Mouse (Mus musculus): ENCODE measurements around the gene Rab31. TPM values are rescaled to one million over a fixed set of nuclear protein-coding genes. Genes with fewer than 3 reads are reported as not detected.

Rab31 gene
- total and polyA plus RNA-seq, 3 experiments = 0.79 to 2.8 (median 1.2) TPM

- dilution Hi-C loops (cut with MboI; ENCODE audit: extremely low pct_ligation_motif_present, extremely low pct_unique_long_range_greater_than_20kb, low sequenced_read_pairs) = no loop called here
- Histone ChIP-seq H3K9ac (ENCODE audit: insufficient read depth, low read depth) (peak within 1 kb of the TSS; percentile 100), H3K79me2 (replicated peaks; ENCODE audit: control insufficient read depth, extremely low read depth, insufficient read depth, poor library complexity, severe bottlenecking) (peaks cover 20% of the 10 kb centered on the region), H3K4me3 (replicated peaks in 1 of 3; ENCODE audit: low read depth in 2 of 3, low read length in 2 of 3, poor library complexity in 1 of 3) (peak within 1 kb of the TSS; percentile 82 to 100 (median 92)), H3K27me3 (replicated peaks) (no peaks in the 10 kb centered on the region), H3K9me3 (replicated peaks; ENCODE audit: low read length) (no peaks in the 10 kb centered on the region), H3K36me3 (replicated peaks in 1 of 2; ENCODE audit: control insufficient read depth in 1 of 2, insufficient read depth in 1 of 2, low read length in 1 of 2) (peaks cover 2 to 17% of the 10 kb centered on the region in 2 experiments), H3K4me2 (ENCODE audit: insufficient read depth, low read depth, poor library complexity, severe bottlenecking) (peak within 1 kb of the TSS; percentile 18), H3K4me1 (ENCODE audit: control insufficient read depth in 1 of 2, insufficient read depth in 2 of 2) (peaks cover 13 to 38% of the 10 kb centered on the region in 2 experiments; a peak in 3 of 4 replicates), H3K27ac (ENCODE audit: insufficient read depth, low read depth) (peak within 1 kb of the TSS; percentile 68; the same call in 1 of the 2 replicates)
- in situ Hi-C loops (cut with MboI; ENCODE audit: low pct_ligation_motif_present, low pct_unique_long_range_greater_than_20kb, low sequenced_read_pairs) = no loop called here
- TF ChIP-seq MEF2A (IDR thresholded peaks at IDR 0.05; ENCODE audit: borderline replicate concordance, low read depth, low read length) = no peak
- no peak for TF ChIP-seq MXI1 (IDR thresholded peaks at IDR 0.05; ENCODE audit: low read depth, low read length)
- no peak for TF ChIP-seq HCFC1 (IDR thresholded peaks at IDR 0.05; ENCODE audit: low read depth, low read length)
- TF ChIP-seq MAZ (IDR thresholded peaks at IDR 0.05; ENCODE audit: low read depth, low read length) = no peak
- no peak for TF ChIP-seq KAT2A (IDR thresholded peaks at IDR 0.05; ENCODE audit: insufficient replicate concordance, low read length)
- TF ChIP-seq ETS1 (conservative IDR thresholded peaks at IDR 0.05; ENCODE audit: low read depth, low read length) = no peak
- no peak for TF ChIP-seq GABPA (IDR thresholded peaks at IDR 0.05; ENCODE audit: insufficient replicate concordance, low read depth, low read length)
- no peak for TF ChIP-seq BHLHE40 (IDR thresholded peaks at IDR 0.05; ENCODE audit: low read depth, low read length)
- no peak for TF ChIP-seq ZKSCAN1 (IDR thresholded peaks at IDR 0.05; ENCODE audit: borderline replicate concordance, low read depth, low read length)
- TF ChIP-seq JUND (conservative IDR thresholded peaks at IDR 0.05; ENCODE audit: low read depth, low read length) = no peak
- TF ChIP-seq MAX (IDR thresholded peaks at IDR 0.05; ENCODE audit: low read length) = no peak
- no peak for TF ChIP-seq CHD1 (IDR thresholded peaks at IDR 0.05; ENCODE audit: low read depth, low read length)
- peak; percentile 80 for TF ChIP-seq UBTF (IDR thresholded peaks at IDR 0.05; ENCODE audit: low read depth, low read length)
- TF ChIP-seq POLR2A (IDR thresholded peaks at IDR 0.05; ENCODE audit: low read depth, low read length) = peak; percentile 51; the same call in 1 of the 2 replicates
- TF ChIP-seq CTCF (conservative IDR thresholded peaks at IDR 0.05 in 1 of 2, IDR thresholded peaks at IDR 0.05 in 1 of 2; ENCODE audit: low read depth in 2 of 2, low read length in 2 of 2) = no peak
- peak; percentile 25; the same call in 1 of the 2 replicates for TF ChIP-seq NRF1 (IDR thresholded peaks at IDR 0.05; ENCODE audit: low read depth, low read length)
- TF ChIP-seq USF1 (IDR thresholded peaks at IDR 0.05; ENCODE audit: low read depth, low read length) = no peak
- no peak for TF ChIP-seq EP300 (IDR thresholded peaks at IDR 0.05; ENCODE audit: low read length)
- TF ChIP-seq ELF1 (IDR thresholded peaks at IDR 0.05; ENCODE audit: low read depth, low read length) = 0 out of 2 replicates have a peak, but pooled peaks have one; percentile 26
- no peak for TF ChIP-seq POLR2AphosphoS2 (IDR thresholded peaks at IDR 0.05; ENCODE audit: low read depth, low read length)
- TF ChIP-seq PAX5 (IDR thresholded peaks at IDR 0.05; ENCODE audit: low read length) = no peak
- no peak for TF ChIP-seq SIN3A (IDR thresholded peaks at IDR 0.05; ENCODE audit: low read length)
- TF ChIP-seq ZC3H11A (IDR thresholded peaks at IDR 0.05; ENCODE audit: low read depth, low read length) = no peak
- TF ChIP-seq NELFE (IDR thresholded peaks at IDR 0.05; ENCODE audit: low read depth, low read length) = no peak
- TF ChIP-seq TCF12 (IDR thresholded peaks at IDR 0.05; ENCODE audit: low read depth, low read length) = 0 out of 2 replicates have a peak, but pooled peaks have one; percentile 29
- no peak for TF ChIP-seq USF2 (conservative IDR thresholded peaks at IDR 0.05; ENCODE audit: low read depth, low read length)
- TF ChIP-seq SMC3 (IDR thresholded peaks at IDR 0.05; ENCODE audit: low read depth, low read length) = no peak
- DNase-seq (ENCODE audit: extremely low read depth) = no peak
These were observed 10.1 kb upstream of the Rab31 start, which contains the start of gene Ppp4r1 for GRCm38 (mm10) chr17:65782551-65783141. Ppp4r1 (plus strand) TSS chr17:65782573.

All from CH12.LX (cell line).